Mouse (Mus musculus) left cerebral cortex, adult 2 months (tissue): ENCODE measurements around the gene Lhx5. TPM values are rescaled to one million over a fixed set of nuclear protein-coding genes. Genes with fewer than 3 reads are reported as not detected.
A peak's percentile ranks its signal among the peaks of the same experiment; 100 is the strongest.

Experiments used
- DNase-seq, 2 experiments: peaks; one replicate each; pipeline ENCODE4 v3.0.0; 2021 to 2022; ENCODE audit warnings: low spot score in 2 of 2, mixed read lengths in 1 of 2; ENCODE audit errors: extremely low spot score in 1 of 2
- H3K27ac ChIP-seq: fragments of 200-600 bp; 2 replicates; pipeline ENCODE4 v1.8.1; 2022
- H3K4me3 ChIP-seq: fragments of 200-600 bp; 2 replicates; pipeline ENCODE4 v1.8.1; 2022
- CTCF ChIP-seq: fragments of 200-600 bp; IDR thresholded peaks from 2 replicates; pipeline ENCODE4 v1.8.1; 2022; ENCODE audit warnings: antibody characterized with exemption, mild to moderate bottlenecking, moderate library complexity
- intact Hi-C: fragments of 180-260 bp; cut with DNase I; formaldehyde crosslinking; loops from one replicate; pipeline ENCODE4 v1.15.1; 2025
- total RNA-seq, 2 experiments: library from RNA; stranded (reverse); gene quantifications; 2 replicates each; pipeline ENCODE4 v1.2.3; 2021

Gene Lhx5
- total RNA-seq, 2 experiments from 2014 or later, result not detected

DNA sequence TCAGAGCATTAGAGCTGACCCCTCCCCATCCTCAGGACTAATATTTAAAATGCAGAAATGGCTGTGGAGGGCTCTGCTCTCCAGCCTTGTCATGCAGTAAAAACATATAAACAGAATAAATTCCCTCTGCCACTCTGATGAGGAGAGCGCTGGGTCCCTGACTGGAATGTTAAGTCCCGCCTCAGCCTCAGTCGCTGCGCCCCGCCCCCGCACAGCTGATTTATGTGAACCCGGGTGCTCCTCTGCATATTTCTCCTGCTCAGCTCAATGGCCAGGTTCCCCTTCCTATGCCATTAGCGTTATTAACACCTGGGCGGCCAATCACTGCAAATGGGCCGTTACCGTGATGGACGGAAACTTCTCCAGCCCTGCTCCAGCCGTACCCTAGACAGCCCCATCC, 15.8 kb downstream of the Lhx5 start:
- H3K4me3 ChIP-seq, result no peak overlapping the region
- no peak for TF ChIP-seq CTCF
- H3K27ac ChIP-seq, result no peak overlapping the region
- intact Hi-C loops, result loop anchor here (10.0 kb wide), 1 partner anchor 1673 kb away; no protein-coding TSS in a partner anchor
- DNase-seq, result no peak

DNA sequence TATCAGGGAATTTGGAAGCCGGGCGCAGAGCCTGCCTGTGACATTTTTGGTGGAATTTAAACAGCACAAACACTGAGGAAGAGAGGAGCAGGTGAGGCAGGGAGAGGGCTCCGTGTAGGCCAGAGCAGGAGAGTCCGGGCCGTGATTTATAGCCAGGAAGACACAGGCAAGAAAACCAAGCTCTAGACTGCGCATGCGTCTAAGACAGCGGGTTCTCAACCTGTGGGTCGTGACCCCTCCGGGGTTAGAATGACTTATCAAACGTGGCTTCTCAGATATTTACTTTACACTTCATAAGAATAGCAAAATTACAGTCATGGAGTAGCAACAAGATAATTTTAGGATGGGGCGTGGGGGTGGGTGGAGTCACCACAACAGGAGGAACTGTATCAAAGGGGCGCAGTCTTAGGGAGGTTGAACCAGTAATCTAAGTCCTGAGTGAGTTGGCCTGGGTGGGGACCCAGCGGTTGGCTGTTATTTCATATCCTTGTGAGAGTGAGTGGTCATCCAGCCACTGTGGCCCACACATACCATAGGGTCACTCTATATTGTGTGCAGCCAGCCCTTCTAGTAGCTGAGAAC, 23.3 kb downstream of the Lhx5 start:
- Histone ChIP-seq H3K4me3 (no peak overlapping the region), H3K27ac (no peak overlapping the region)
- no peak for DNase-seq
- intact Hi-C loops, result loop anchor here (5.0 kb wide), 2 partner anchors 323 to 713 kb away; no protein-coding TSS in a partner anchor
- TF ChIP-seq CTCF, result no peak

DNA sequence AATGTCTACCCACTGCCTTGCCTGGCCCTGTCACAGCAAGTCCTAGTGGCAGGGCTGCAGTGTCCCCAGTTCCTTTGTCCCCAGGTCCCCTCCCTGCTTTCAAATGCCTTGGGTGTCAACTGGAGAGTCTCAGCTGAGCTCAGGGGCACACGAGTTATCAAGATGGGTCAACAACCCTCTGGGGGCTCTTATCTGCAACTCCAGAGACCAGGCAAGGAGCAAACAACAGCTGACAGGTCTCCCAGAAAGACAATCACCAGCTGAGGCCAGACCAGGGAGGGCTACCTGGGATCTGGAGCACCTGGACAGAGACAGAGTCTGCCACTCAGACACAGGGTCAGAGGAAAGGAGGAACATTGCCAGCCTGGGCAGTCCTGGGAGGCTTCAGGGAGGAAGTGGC, 24.8 kb downstream of the Lhx5 start:
- Histone ChIP-seq H3K4me3 (no peak overlapping the region), H3K27ac (no peak overlapping the region)
- intact Hi-C loops, result loop anchor here (5.0 kb wide), 2 partner anchors 324 to 714 kb away; no protein-coding TSS in a partner anchor
- TF ChIP-seq CTCF, result no peak
- DNase-seq, result no peak

- no peak for DNase-seq
- intact Hi-C loops, result loop anchor here (1.0 to 5.0 kb wide), 3 partner anchors 311 to 715 kb away; no protein-coding TSS in a partner anchor
- H3K27ac ChIP-seq, result no peak overlapping the region
- no peak for TF ChIP-seq CTCF
- no peak overlapping the region for H3K4me3 ChIP-seq
Observed at GRCm38 (mm10) chr5:120456841-120457554, 25.5 kb downstream of the Lhx5 start.

GRCm38 (mm10) chr5:120457628-120458027, 26.1 kb downstream of the Lhx5 start:
- DNase-seq, result peak; percentile 57 to 68
- no peak overlapping the region for H3K27ac ChIP-seq
- TF ChIP-seq CTCF, result peak; percentile 66
- no peak overlapping the region for H3K4me3 ChIP-seq
- intact Hi-C loops, result loop anchor here (1.0 to 5.0 kb wide), 3 partner anchors 311 to 715 kb away; no protein-coding TSS in a partner anchor

- Histone ChIP-seq H3K4me3 (no peak overlapping the region), H3K27ac (no peak overlapping the region)
- no peak for TF ChIP-seq CTCF
- DNase-seq, result no peak
- intact Hi-C loops, result loop anchor here (5.0 kb wide), 2 partner anchors 327 to 717 kb away; no protein-coding TSS in a partner anchor
Observed at GRCm38 (mm10) chr5:120459133-120459532, 27.6 kb downstream of the Lhx5 start.

- intact Hi-C loops, result no loop called here
- no peak for TF ChIP-seq CTCF
- DNase-seq, result no peak
- Histone ChIP-seq H3K4me3 (no peak overlapping the region), H3K27ac (no peak overlapping the region)
Observed at GRCm38 (mm10) chr5:120461902-120462301, 30.4 kb downstream of the Lhx5 start.

DNA sequence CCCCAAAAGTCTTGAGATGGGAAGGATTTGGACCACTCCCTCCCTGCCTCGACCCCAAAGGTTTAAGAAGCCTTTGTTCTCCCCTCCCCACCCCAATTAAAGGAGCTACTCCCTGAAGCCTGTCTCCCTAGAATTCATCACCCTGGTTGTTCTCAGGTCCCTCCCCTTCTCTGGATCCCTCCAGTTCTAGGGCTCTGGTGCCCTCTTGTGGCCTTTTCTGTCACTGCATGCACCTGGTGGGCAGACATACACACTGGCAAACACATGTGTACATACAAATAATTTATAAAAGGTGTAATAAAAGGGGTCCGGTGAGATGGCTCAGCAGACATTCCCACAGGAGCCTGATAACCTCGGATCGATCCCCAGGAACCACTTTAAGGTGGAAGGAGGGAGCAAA, 32.8 kb downstream of the Lhx5 start:
- Histone ChIP-seq H3K27ac (no peak overlapping the region), H3K4me3 (no peak overlapping the region)
- intact Hi-C loops, result no loop called here
- DNase-seq, result no peak
- TF ChIP-seq CTCF, result peak; percentile 30

DNA sequence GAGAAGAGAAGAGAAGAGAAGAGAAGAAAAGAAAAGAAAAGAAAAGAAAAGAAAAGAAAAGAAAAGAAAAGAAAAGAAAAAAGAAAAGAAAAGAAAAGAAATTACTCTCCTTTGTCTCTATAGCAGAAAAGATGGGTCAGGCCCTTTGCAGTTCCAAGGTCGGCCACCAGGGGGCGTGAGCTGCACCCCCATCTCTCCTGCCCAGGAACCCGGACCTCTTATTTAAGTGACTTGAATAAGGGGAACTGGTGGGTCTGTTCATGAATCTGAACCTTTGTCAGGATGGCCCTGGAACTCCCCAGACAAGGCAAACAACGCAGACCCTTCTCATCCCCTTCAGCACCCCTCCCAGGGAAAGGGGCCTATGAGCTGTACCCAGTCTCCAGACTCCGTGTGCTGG, 33.6 kb downstream of the Lhx5 start:
- TF ChIP-seq CTCF, result peak; percentile 67
- Histone ChIP-seq H3K4me3 (no peak overlapping the region), H3K27ac (no peak overlapping the region)
- DNase-seq, result no peak
- intact Hi-C loops, result no loop called here

- TF ChIP-seq CTCF, result no peak
- H3K27ac ChIP-seq, result no peak overlapping the region
- no peak for DNase-seq
- intact Hi-C loops, result no loop called here
- H3K4me3 ChIP-seq, result no peak overlapping the region
Observed at GRCm38 (mm10) chr5:120465860-120466259, 34.4 kb downstream of the Lhx5 start.

DNA sequence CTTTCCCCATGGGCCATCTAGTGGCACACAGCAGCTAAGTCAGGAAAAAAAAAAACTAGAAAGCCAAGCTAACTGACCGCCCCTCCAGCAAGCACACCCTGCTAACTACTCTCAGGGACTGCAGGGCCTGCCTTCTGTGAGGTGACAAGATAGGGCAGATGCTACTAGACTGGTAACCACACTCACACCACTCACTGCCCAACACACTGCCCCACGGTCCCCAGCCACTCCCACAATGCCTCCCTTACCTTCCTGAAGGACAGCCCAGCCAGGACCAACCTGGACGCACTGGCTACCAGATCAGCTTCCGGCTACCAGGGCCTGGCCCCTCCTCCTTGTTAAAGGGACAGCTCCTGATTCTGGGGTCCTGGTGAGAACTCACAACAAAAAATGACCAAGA, 35.5 kb downstream of the Lhx5 start:
- DNase-seq, result no peak
- Histone ChIP-seq H3K27ac (no peak overlapping the region), H3K4me3 (peak overlapping the region; percentile 7; the same call in 1 of the 2 replicates)
- intact Hi-C loops, result no loop called here
- TF ChIP-seq CTCF, result no peak; the same call in 1 of the 2 replicates

DNA sequence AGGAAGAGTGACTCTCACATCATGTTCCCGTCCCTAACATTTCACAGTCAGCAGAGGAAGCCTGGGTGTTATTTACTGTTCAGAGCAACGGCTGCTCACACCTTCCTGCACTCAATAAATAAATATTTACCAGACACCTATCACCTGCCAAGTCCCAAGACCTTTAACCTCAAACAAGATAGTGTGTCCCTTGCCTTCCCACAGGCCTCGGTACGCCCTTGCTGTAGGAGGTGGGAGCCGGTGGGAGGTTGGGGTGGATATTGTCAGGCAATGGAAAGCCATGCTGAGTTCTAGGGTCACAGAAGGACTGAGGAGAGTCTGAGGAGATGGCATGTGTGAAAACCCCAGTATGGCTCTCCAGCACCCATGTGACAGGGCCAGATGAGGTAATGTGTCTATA, 36.8 kb downstream of the Lhx5 start:
- TF ChIP-seq CTCF, result no peak
- H3K27ac ChIP-seq, result no peak overlapping the region
- H3K4me3 ChIP-seq, result no peak overlapping the region
- intact Hi-C loops, result no loop called here
- no peak for DNase-seq
